Mouse (Mus musculus): ENCODE results near the gene Olfr43. TPM values are rescaled to one million over a fixed set of nuclear protein-coding genes. Genes with fewer than 3 reads are reported as not detected.

The Olfr43 gene
- total RNA-seq (2012; rRNA removed): not detected in 2 replicates
- not detected in 2 replicates for total RNA-seq (2014; rRNA removed)
- polyA plus RNA-seq (2012; ENCODE audit: insufficient read length, low read depth): not detected in 2 replicates

- no peak within 1 kb of the TSS for H3K9ac ChIP-seq (ENCODE audit: insufficient read depth, low read depth)
- dilution Hi-C loops (cut with MboI; ENCODE audit: extremely low pct_ligation_motif_present, extremely low pct_unique_long_range_greater_than_20kb, low sequenced_read_pairs): no loop called here
- no peak for TF ChIP-seq RAD21 (IDR thresholded peaks at IDR 0.05; ENCODE audit: low read depth, low read length)
- no peak for TF ChIP-seq ZKSCAN1 (IDR thresholded peaks at IDR 0.05; ENCODE audit: borderline replicate concordance, low read depth, low read length)
- TF ChIP-seq IRF4 (IDR thresholded peaks at IDR 0.05; ENCODE audit: low read depth, low read length): no peak
- TF ChIP-seq ZC3H11A (IDR thresholded peaks at IDR 0.05; ENCODE audit: low read depth, low read length): no peak
- TF ChIP-seq MEF2A (IDR thresholded peaks at IDR 0.05; ENCODE audit: borderline replicate concordance, low read depth, low read length): no peak
- TF ChIP-seq ELF1 (IDR thresholded peaks at IDR 0.05; ENCODE audit: low read depth, low read length): no peak
- no peak for TF ChIP-seq UBTF (IDR thresholded peaks at IDR 0.05; ENCODE audit: low read depth, low read length)
- no peak for TF ChIP-seq POLR2A (IDR thresholded peaks at IDR 0.05; ENCODE audit: low read depth, low read length)
- no peak for TF ChIP-seq BHLHE40 (IDR thresholded peaks at IDR 0.05; ENCODE audit: low read depth, low read length)
- no peak for TF ChIP-seq MYC (IDR thresholded peaks at IDR 0.05; ENCODE audit: low read depth, low read length)
- no peak for TF ChIP-seq NRF1 (IDR thresholded peaks at IDR 0.05; ENCODE audit: low read depth, low read length)
- TF ChIP-seq MAFK (IDR thresholded peaks at IDR 0.05; ENCODE audit: insufficient replicate concordance, low read length): no peak
- no peak for TF ChIP-seq MXI1 (IDR thresholded peaks at IDR 0.05; ENCODE audit: low read depth, low read length)
- TF ChIP-seq GABPA (IDR thresholded peaks at IDR 0.05; ENCODE audit: insufficient replicate concordance, low read depth, low read length): no peak
- no peak for TF ChIP-seq USF1 (IDR thresholded peaks at IDR 0.05; ENCODE audit: low read depth, low read length)
- no peak for TF ChIP-seq JUN (IDR thresholded peaks at IDR 0.05; ENCODE audit: insufficient read depth, low read depth, low read length)
- TF ChIP-seq CTCF (conservative IDR thresholded peaks at IDR 0.05 in 1 of 2, IDR thresholded peaks at IDR 0.05 in 1 of 2; ENCODE audit: low read depth in 2 of 2, low read length in 2 of 2): no peak
- TF ChIP-seq ZMIZ1 (IDR thresholded peaks at IDR 0.05; ENCODE audit: low read depth, low read length): no peak
- TF ChIP-seq MAZ (IDR thresholded peaks at IDR 0.05; ENCODE audit: low read depth, low read length): no peak
- no peak for TF ChIP-seq POLR2AphosphoS2 (IDR thresholded peaks at IDR 0.05; ENCODE audit: low read depth, low read length)
- H3K36me3 ChIP-seq (replicated peaks in 1 of 2; ENCODE audit: control insufficient read depth in 1 of 2, insufficient read depth in 1 of 2, low read length in 1 of 2): no peaks in the 10 kb centered on the region
- no peak within 1 kb of the TSS for H3K4me2 ChIP-seq (ENCODE audit: insufficient read depth, low read depth, poor library complexity, severe bottlenecking)
- peaks cover 72% of the 10 kb centered on the region for H3K27me3 ChIP-seq (replicated peaks)
- no peak for DNase-seq (ENCODE audit: extremely low read depth)
- no peaks in the 10 kb centered on the region for H3K9me3 ChIP-seq (replicated peaks; ENCODE audit: low read length)
- H3K4me1 ChIP-seq (ENCODE audit: control insufficient read depth in 1 of 2, insufficient read depth in 2 of 2): no peaks in the 10 kb centered on the region
- H3K79me2 ChIP-seq (replicated peaks; ENCODE audit: control insufficient read depth, extremely low read depth, insufficient read depth, poor library complexity, severe bottlenecking): no peaks in the 10 kb centered on the region
- H3K4me3 ChIP-seq (replicated peaks in 1 of 3; ENCODE audit: low read depth in 2 of 3, low read length in 2 of 3, poor library complexity in 1 of 3): no peak within 1 kb of the TSS
- in situ Hi-C loops (cut with MboI; ENCODE audit: low pct_ligation_motif_present, low pct_unique_long_range_greater_than_20kb, low sequenced_read_pairs): no loop called here
- H3K27ac ChIP-seq (ENCODE audit: insufficient read depth, low read depth): no peak within 1 kb of the TSS
Measured at GRCm38 (mm10) chr11:74211279-74211678, at the start of gene Olfr43. Gene Olfr43, minus strand, starts transcription at chr11:74211379.

GRCm38 (mm10) chr11:74259508-74259907 lies 48.3 kb upstream of the Olfr43 start, which contains the start of gene Olfr406:
Gene Olfr406, plus strand, starts transcription at chr11:74259808.
- dilution Hi-C loops (cut with MboI; ENCODE audit: extremely low pct_ligation_motif_present, extremely low pct_unique_long_range_greater_than_20kb, low sequenced_read_pairs): no loop called here
- Histone ChIP-seq H3K79me2 (replicated peaks; ENCODE audit: control insufficient read depth, extremely low read depth, insufficient read depth, poor library complexity, severe bottlenecking) (no peaks in the 10 kb centered on the region), H3K4me1 (ENCODE audit: control insufficient read depth in 1 of 2, insufficient read depth in 2 of 2) (no peaks in the 10 kb centered on the region), H3K4me3 (replicated peaks in 1 of 3; ENCODE audit: low read depth in 2 of 3, low read length in 2 of 3, poor library complexity in 1 of 3) (no peak within 1 kb of the TSS), H3K27me3 (replicated peaks) (peaks cover 54% of the 10 kb centered on the region), H3K9me3 (replicated peaks; ENCODE audit: low read length) (no peaks in the 10 kb centered on the region), H3K27ac (ENCODE audit: insufficient read depth, low read depth) (no peak within 1 kb of the TSS), H3K4me2 (ENCODE audit: insufficient read depth, low read depth, poor library complexity, severe bottlenecking) (no peak within 1 kb of the TSS), H3K36me3 (replicated peaks in 1 of 2; ENCODE audit: control insufficient read depth in 1 of 2, insufficient read depth in 1 of 2, low read length in 1 of 2) (no peaks in the 10 kb centered on the region), H3K9ac (ENCODE audit: insufficient read depth, low read depth) (no peak within 1 kb of the TSS)
- TF ChIP-seq EP300 (IDR thresholded peaks at IDR 0.05; ENCODE audit: low read length) (no peak), MYC (IDR thresholded peaks at IDR 0.05; ENCODE audit: low read depth, low read length) (no peak), ELF1 (IDR thresholded peaks at IDR 0.05; ENCODE audit: low read depth, low read length) (no peak), ZKSCAN1 (IDR thresholded peaks at IDR 0.05; ENCODE audit: borderline replicate concordance, low read depth, low read length) (no peak)
- in situ Hi-C loops (cut with MboI; ENCODE audit: low pct_ligation_motif_present, low pct_unique_long_range_greater_than_20kb, low sequenced_read_pairs): no loop called here
- no peak for DNase-seq (ENCODE audit: extremely low read depth)

All from CH12.LX (cell line).